Mouse (Mus musculus) midbrain, embryonic 12.5 days (tissue): ENCODE data around the gene Ap3s2. TPM values are rescaled to one million over a fixed set of nuclear protein-coding genes. Genes with fewer than 3 reads are reported as not detected.

Source experiments
- ATAC-seq: fragments of 200-750 bp; cut with Nextera tagmentation; 2 replicates; pipeline ENCODE4 v1.8.0; 2017; ENCODE audit warnings: low read depth, moderate TSS enrichment, moderate library complexity; ENCODE audit not compliant: low FRiP score
- H3K27ac ChIP-seq: fragments of 300-500 bp; sonication (generic); replicated peaks from 2 replicates; pipeline ENCODE4 v1.5.1; 2016; ENCODE audit warnings: mild to moderate bottlenecking
- H3K27me3 ChIP-seq: fragments of 300-500 bp; sonication (generic); 2 replicates; pipeline ENCODE4 v1.6.1; 2016; ENCODE audit warnings: mild to moderate bottlenecking
- H3K36me3 ChIP-seq: fragments of 300-500 bp; sonication (generic); 2 replicates; pipeline ENCODE4 v1.6.1; 2016
- H3K4me1 ChIP-seq: fragments of 300-500 bp; sonication (generic); 2 replicates; pipeline ENCODE4 v1.6.1; 2016
- H3K4me2 ChIP-seq: fragments of 300-500 bp; sonication (generic); replicated peaks from 2 replicates; pipeline ENCODE4 v1.6.1; 2016; ENCODE audit warnings: mild to moderate bottlenecking, moderate library complexity
- H3K4me3 ChIP-seq: fragments of 300-500 bp; sonication (generic); 2 replicates; pipeline ENCODE4 v1.5.1; 2016; ENCODE audit warnings: mild to moderate bottlenecking
- H3K9ac ChIP-seq: fragments of 300-500 bp; sonication (generic); replicated peaks from 2 replicates; pipeline ENCODE4 v1.6.1; 2016; ENCODE audit warnings: mild to moderate bottlenecking, moderate library complexity
- H3K9me3 ChIP-seq: fragments of 300-500 bp; sonication (generic); 2 replicates; pipeline ENCODE4 v1.6.1; 2016; ENCODE audit warnings: mild to moderate bottlenecking
- WGBS: fragments of 180-500 bp; shearing (Covaris S2); methylation state at CpG from one replicate; pipeline ENCODE4 v1.1.7; 2016; 5-methylcytosine and 5-hydroxymethylcytosine counted together
- microRNA-seq: library from miRNA; unstranded; fragments of <30 nt; microRNA quantifications from one replicate; pipeline ENCODE4, GENCODE M21; 2017
- polyA plus RNA-seq: library from polyadenylated mRNA; unstranded; fragments of >200 nt; fragmentation: Nextera tagmentation; extraction: Ambion mirVana; gene quantifications from 2 replicates; pipeline ENCODE4 v1.2.1, GENCODE M21; 2016

Ap3s2 gene
- polyA plus RNA-seq, 1 experiment from 2014 or later: 55.3 TPM

GRCm38 (mm10) chr7:79831145-79831544 is 89.3 kb downstream of the Ap3s2 start:
- no peak for ATAC-seq
- Histone ChIP-seq H3K4me3 (no peak overlapping the region), H3K4me1 (no peaks in the 10 kb centered on the region), H3K9ac (no peak overlapping the region), H3K4me2 (no peak overlapping the region), H3K9me3 (no peaks in the 10 kb centered on the region), H3K27me3 (no peaks in the 10 kb centered on the region), H3K36me3 (no peaks in the 10 kb centered on the region), H3K27ac (no peak overlapping the region)
- 79% methylated on average over 6 of the region's 6 CpGs for WGBS

- Histone ChIP-seq H3K27me3 (no peaks in the 10 kb centered on the region), H3K9ac (no peak overlapping the region), H3K27ac (no peak overlapping the region), H3K4me1 (no peaks in the 10 kb centered on the region), H3K9me3 (0 out of 2 replicates have a peak, but pooled peaks cover 7% of the 10 kb centered on the region), H3K4me2 (no peak overlapping the region), H3K4me3 (no peak overlapping the region), H3K36me3 (no peaks in the 10 kb centered on the region)
- no peak for ATAC-seq
- 73% methylated on average over 3 of the region's 3 CpGs for WGBS
Observed at GRCm38 (mm10) chr7:79828341-79828740, 92.1 kb downstream of the Ap3s2 start.

Small RNA genes within 50 kb of the gene (microRNA-seq; reads per million reads assigned to microRNA genes)
- gene Gm24541: not detected

Other genes with a start within 250 kb of the Ap3s2 start
- gene Kif7, start 204.9 kb downstream of the Ap3s2 start, polyA plus RNA-seq: 7.2 and 7.5 TPM in 2 replicates
- not detected in 2 replicates for gene Plin1, start 187.7 kb downstream of the Ap3s2 start, polyA plus RNA-seq
- gene Pex11a, start 177.5 kb downstream of the Ap3s2 start, polyA plus RNA-seq: 8.1 and 8.8 TPM in 2 replicates
- 0.13 and 0.34 TPM in 2 replicates for gene Wdr93, start 177.5 kb downstream of the Ap3s2 start, polyA plus RNA-seq
- gene Mesp1, start 126.9 kb downstream of the Ap3s2 start, polyA plus RNA-seq: not detected in 2 replicates
- 0.20 and 0.46 TPM in 2 replicates for gene Mesp2, start 109.9 kb downstream of the Ap3s2 start, polyA plus RNA-seq
- gene Anpep, start 59.6 kb downstream of the Ap3s2 start, polyA plus RNA-seq: 2.0 and 2.3 TPM in 2 replicates
- gene Arpin, start 14.7 kb upstream of the Ap3s2 start, polyA plus RNA-seq: 19.2 and 21.0 TPM in 2 replicates
- 31.1 and 32.8 TPM in 2 replicates for gene Zfp710, start 104.2 kb upstream of the Ap3s2 start, polyA plus RNA-seq
- 331 and 347 TPM in 2 replicates for gene Idh2, start 194.7 kb upstream of the Ap3s2 start, polyA plus RNA-seq